Mouse (Mus musculus) liver, embryonic 14.5 days (tissue): ENCODE results near the gene Glce. TPM values are rescaled to one million over a fixed set of nuclear protein-coding genes. Genes with fewer than 3 reads are reported as not detected.

Experiments used
- ATAC-seq: fragments of 200-750 bp; cut with Nextera tagmentation; 2 replicates; pipeline ENCODE4 v1.8.0; 2017; ENCODE audit warnings: moderate number of reproducible peaks, mild to moderate bottlenecking, moderate library complexity; ENCODE audit not compliant: insufficient read depth
- DNase-seq, 3 experiments: peaks; one replicate each; pipeline ENCODE4 v3.0.0-alpha.2; 2012 to 2013; ENCODE audit warnings: low read depth in 3 of 3, low spot score in 3 of 3
- H3K27ac ChIP-seq: fragments of 300-500 bp; sonication (generic); 2 replicates; pipeline ENCODE4 v1.5.1; 2014; ENCODE audit warnings: moderate library complexity, mild to moderate bottlenecking, control low read depth, inconsistent platforms
- H3K27me3 ChIP-seq: fragments of 300-500 bp; sonication (generic); 2 replicates; pipeline ENCODE4 v1.6.1; 2014; ENCODE audit warnings: mild to moderate bottlenecking, low read length, moderate library complexity; ENCODE audit not compliant: control insufficient read depth, insufficient read depth
- H3K36me3 ChIP-seq: fragments of 300-500 bp; sonication (generic); replicated peaks from 2 replicates; pipeline ENCODE4 v1.6.1; 2014; ENCODE audit warnings: low read depth; ENCODE audit not compliant: control insufficient read depth, insufficient read depth
- H3K4me1 ChIP-seq, 2 experiments: fragments of 200-500 bp in 1 of 2; fragments of 300-500 bp in 1 of 2; sonication (generic) in 1 of 2; replicated peaks; 2 replicates each; pipeline ENCODE4 v1.6.1; 2012 to 2014; ENCODE audit warnings: antibody characterized with exemption in 1 of 2, inconsistent platforms in 1 of 2, low read length in 1 of 2; ENCODE audit not compliant: control insufficient read depth in 2 of 2, insufficient read depth in 2 of 2
- H3K4me2 ChIP-seq: fragments of 300-500 bp; sonication (generic); 2 replicates; pipeline ENCODE4 v1.6.1; 2014; ENCODE audit warnings: low read depth, mild to moderate bottlenecking, control low read depth, moderate library complexity
- H3K4me3 ChIP-seq, 2 experiments: fragments of 200-500 bp in 1 of 2; fragments of 300-500 bp in 1 of 2; sonication (generic) in 1 of 2; 2 replicates each; pipeline ENCODE4 v1.5.1; 2012 to 2014; ENCODE audit warnings: low read depth in 2 of 2, low read length in 2 of 2, mild to moderate bottlenecking in 2 of 2, control low read depth in 1 of 2, inconsistent platforms in 1 of 2, moderate library complexity in 1 of 2; ENCODE audit not compliant: insufficient read depth in 1 of 2
- H3K9ac ChIP-seq: fragments of 300-500 bp; sonication (generic); replicated peaks from 2 replicates; pipeline ENCODE4 v1.6.1; 2014; ENCODE audit warnings: mild to moderate bottlenecking, control low read depth, moderate library complexity
- H3K9me3 ChIP-seq: fragments of 300-500 bp; sonication (generic); 2 replicates; pipeline ENCODE4 v1.6.1; 2016; ENCODE audit warnings: low read length, mixed read lengths; ENCODE audit not compliant: control insufficient read depth
- CTCF ChIP-seq: IDR thresholded peaks from 2 replicates; pipeline ENCODE4 v1.5.1; 2016; ENCODE audit warnings: antibody characterized with exemption, low read depth, control low read depth
- EP300 ChIP-seq: IDR thresholded peaks from 2 replicates; pipeline ENCODE4 v1.6.1; 2016; ENCODE audit warnings: antibody characterized with exemption, low read depth
- WGBS: fragments of 180-500 bp; shearing (Covaris S2); extraction: QIAGEN DNeasy Blood & Tissue Kit; methylation state at CpG from one replicate; pipeline ENCODE4 v1.1.7; 2014; ENCODE audit not compliant: insufficient replicate concordance; 5-methylcytosine and 5-hydroxymethylcytosine counted together
- microRNA-seq: library from miRNA; unstranded; fragments of <30 nt; microRNA quantifications from one replicate; pipeline ENCODE4, GENCODE M21; 2016
- polyA plus RNA-seq, 2 experiments: library from polyadenylated mRNA; depleted of rRNA in 1 of 2; stranded (reverse) in 1 of 2; unstranded in 1 of 2; fragments of >200 nt; fragmentation: Nextera tagmentation in 1 of 2; extraction: Ambion mirVana in 1 of 2; gene quantifications; 2 replicates each; pipeline versions ENCODE4 v1.2.1 to v1.2.3; 2012 to 2014

The Glce gene
- polyA plus RNA-seq, 2 experiments, result 2.7 to 5.6 TPM

DNA sequence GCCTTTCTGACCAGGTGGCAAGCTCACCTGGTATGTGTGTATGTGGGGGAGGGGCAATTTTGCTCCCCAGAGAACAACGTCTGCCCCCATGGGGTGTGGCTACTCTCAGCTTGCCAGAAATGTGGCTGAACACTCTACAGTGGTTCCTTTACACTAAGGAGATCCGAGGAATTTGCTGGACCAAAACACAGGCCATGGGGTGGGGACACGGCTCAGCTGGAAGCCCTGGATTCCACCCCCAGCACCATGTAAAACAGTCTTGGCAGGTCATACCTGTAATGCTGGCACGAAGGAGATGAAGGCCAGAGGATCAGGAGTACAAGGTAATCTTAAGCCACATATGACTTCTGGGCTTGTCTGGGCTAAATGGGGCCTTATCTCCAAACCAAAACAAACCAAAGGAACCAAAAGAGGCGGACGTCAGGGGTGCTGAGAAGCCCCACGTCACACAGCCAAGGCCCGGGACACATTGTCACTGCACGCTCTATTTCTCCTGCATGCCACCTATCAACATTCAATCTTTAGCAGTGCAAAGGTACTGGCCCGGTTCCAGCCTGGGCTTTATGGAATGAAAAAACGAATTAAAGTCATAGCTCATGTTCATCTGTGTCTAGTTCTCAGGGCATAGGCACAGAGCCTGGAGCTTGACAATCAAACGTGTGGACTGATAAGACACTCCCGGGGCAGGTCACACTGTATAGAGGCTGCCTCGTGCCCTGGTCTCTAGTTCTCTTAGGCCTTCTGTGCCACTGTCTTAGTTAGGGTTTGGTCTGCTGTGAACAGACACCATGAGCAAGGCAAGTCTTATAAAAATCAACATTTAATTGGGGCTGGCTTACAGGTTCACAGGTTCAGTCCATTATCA, 104.0 kb downstream of the Glce start:
- Histone ChIP-seq H3K4me1 (peaks cover 0 to 2% of the 10 kb centered on the region in 2 experiments; a peak in 1 of 4 replicates), H3K27me3 (no peaks in the 10 kb centered on the region), H3K36me3 (no peaks in the 10 kb centered on the region), H3K27ac (no peak overlapping the region), H3K9me3 (no peaks in the 10 kb centered on the region), H3K4me3 (no peak overlapping the region), H3K9ac (no peak overlapping the region), H3K4me2 (no peak overlapping the region)
- 42% methylated on average over 14 of the region's 14 CpGs for WGBS
- ATAC-seq (no peak), DNase-seq (no peak)
- TF ChIP-seq EP300, result no peak
- TF ChIP-seq CTCF, result no peak

DNA sequence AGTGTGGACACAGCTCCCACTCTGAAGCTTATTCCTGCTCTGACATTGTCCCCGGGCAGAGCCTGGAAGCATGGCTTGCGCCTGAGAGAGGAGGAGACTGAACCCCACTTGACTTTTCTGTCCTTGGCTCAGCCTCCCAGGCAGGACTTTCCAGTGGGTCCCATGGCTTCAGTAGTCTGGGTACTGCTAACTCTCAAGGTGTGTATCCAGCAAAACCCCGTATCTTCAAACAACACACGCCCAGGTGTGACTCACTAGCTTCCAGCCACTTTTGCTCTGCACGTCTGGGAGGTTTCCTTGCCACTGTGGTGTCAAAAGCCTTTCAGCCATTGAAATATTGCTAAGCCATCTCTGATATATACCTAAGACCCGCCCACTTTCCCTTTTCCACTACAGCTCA, 105.1 kb downstream of the Glce start:
- 49% methylated on average over 6 of the region's 6 CpGs for WGBS

DNA sequence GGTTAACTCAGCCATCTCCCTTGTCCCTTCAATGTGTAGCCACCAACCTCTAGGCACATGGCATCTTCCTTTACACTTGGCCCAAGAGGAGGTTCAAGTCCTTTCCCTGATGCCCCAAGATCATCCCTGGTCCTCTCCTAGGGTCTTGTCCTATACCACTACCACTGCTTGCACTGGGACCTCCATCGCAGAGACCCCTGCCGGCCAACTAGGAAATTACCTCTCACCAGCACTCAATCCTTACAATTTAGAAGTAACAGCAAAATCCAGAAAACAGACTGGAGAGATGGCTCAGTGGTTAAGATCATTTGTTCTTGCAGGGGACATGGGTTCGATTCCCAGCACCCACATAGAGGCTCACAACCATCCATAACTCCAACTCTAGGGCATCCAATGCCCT, 107.0 kb downstream of the Glce start:
- Histone ChIP-seq H3K27ac (no peak overlapping the region), H3K4me1 (0 out of 4 replicates have a peak, but pooled peaks cover 0 to under 1% of the 10 kb centered on the region in 2 experiments), H3K36me3 (no peaks in the 10 kb centered on the region), H3K9ac (no peak overlapping the region), H3K4me2 (no peak overlapping the region), H3K27me3 (no peaks in the 10 kb centered on the region), H3K9me3 (no peaks in the 10 kb centered on the region), H3K4me3 (no peak overlapping the region)
- DNase-seq (no peak), ATAC-seq (no peak)
- TF ChIP-seq CTCF (peak; percentile 53), EP300 (no peak)
- WGBS, result 41% methylated on average over 3 of the region's 3 CpGs

More for the DNA sequence above, 105.1 kb downstream of the Glce start:
- no peaks in the 10 kb centered on the region for H3K27me3 ChIP-seq
- no peak overlapping the region for H3K9ac ChIP-seq
- no peak overlapping the region for H3K4me2 ChIP-seq
- DNase-seq (no peak), ATAC-seq (no peak)
- H3K4me3 ChIP-seq, result no peak overlapping the region
- no peaks in the 10 kb centered on the region for H3K9me3 ChIP-seq
- no peak overlapping the region for H3K27ac ChIP-seq
- peaks cover 0 to 2% of the 10 kb centered on the region in 2 experiments; a peak in 1 of 4 replicates for H3K4me1 ChIP-seq
- H3K36me3 ChIP-seq, result no peaks in the 10 kb centered on the region
- no peak for TF ChIP-seq EP300

DNA sequence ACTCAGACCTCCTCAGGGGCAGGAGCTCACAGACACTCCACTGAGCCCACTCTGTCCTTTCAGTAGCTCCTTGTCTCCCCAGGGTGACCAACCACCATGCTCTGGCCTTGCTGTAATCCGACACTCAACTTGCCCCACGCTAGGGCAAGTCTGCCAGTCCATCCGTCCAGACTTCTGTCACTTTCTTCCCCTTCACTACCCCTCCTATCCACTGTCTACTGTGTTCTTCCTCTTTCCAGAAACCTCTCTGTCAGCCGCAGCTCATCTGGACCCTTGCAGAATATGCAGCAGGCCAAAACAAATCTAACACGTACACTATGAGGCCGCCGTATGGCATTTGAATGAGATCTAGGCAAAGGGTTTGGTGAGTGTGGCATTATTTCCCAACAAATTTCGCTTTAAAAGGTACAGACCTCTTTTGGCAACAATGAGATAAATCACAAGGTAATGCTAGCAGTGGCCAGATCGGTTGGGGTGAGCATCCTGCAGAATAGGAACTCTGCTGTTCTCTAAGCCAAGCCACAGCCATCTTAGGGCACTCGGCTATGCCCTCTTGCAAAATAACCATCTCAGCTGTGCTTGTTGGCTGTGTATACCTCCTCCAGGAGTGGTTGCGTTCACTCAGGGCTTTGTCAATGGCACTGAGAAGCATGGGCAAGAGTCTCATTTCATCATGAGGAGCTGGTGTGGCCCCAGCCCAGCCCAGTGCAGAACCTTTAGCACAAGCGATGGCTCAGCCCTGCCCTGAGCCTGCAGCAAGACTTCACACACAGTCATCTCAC, 108.9 kb downstream of the Glce start:
- no peak for DNase-seq
- 43% methylated on average over 12 of the region's 12 CpGs for WGBS
- no peak for ATAC-seq
- H3K27me3 ChIP-seq, result no peaks in the 10 kb centered on the region
- no peaks in the 10 kb centered on the region for H3K36me3 ChIP-seq
- TF ChIP-seq EP300 (no peak), CTCF (no peak)
- H3K9me3 ChIP-seq, result no peaks in the 10 kb centered on the region
- H3K4me1 ChIP-seq, result no peaks in the 10 kb centered on the region
- no peak overlapping the region for H3K4me2 ChIP-seq
- no peak overlapping the region for H3K4me3 ChIP-seq
- H3K27ac ChIP-seq, result no peak overlapping the region
- H3K9ac ChIP-seq, result no peak overlapping the region

DNA sequence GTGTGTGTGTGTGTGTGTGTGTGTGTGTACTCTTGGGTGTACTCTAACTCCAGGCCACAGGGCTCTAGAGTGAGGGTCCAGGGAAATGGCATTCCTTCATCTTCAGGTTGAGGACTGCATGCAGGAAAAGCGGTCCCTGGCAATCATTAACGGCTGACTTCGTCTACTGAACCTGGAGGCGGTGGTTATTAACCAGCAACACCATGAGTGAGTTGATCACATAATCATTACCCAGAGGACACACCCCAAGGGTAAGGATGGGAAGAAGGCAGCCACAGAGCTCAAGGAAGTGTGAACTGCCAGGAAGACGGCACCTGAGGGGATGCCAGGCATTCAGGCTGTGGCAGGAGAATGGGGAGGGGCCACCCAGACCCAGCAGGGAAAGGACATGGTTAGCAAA, 114.1 kb downstream of the Glce start:
- Histone ChIP-seq H3K27me3 (no peaks in the 10 kb centered on the region), H3K9ac (no peak overlapping the region), H3K9me3 (no peaks in the 10 kb centered on the region), H3K4me1 (peaks cover 0 to 2% of the 10 kb centered on the region in 2 experiments; a peak in 1 of 4 replicates), H3K4me3 (no peak overlapping the region), H3K4me2 (no peak overlapping the region), H3K27ac (no peak overlapping the region), H3K36me3 (no peaks in the 10 kb centered on the region)
- DNase-seq (no peak), ATAC-seq (no peak)
- TF ChIP-seq EP300 (no peak), CTCF (no peak)
- WGBS, result 60% methylated on average over 5 of the region's 5 CpGs

Small RNA genes lying within 50 kb of the gene (microRNA-seq; reads per million reads assigned to microRNA genes)
- 5.1 reads per million, percentile 7 among the genes with 10 or more reads in this experiment for gene Mir5133

Other genes with a start within 250 kb of the Glce start
- 6,111 and 7,314 TPM in 2 replicates for gene Rplp1, start 208.1 kb downstream of the Glce start, polyA plus RNA-seq (2012; rRNA removed)
- gene Rplp1, start 208.1 kb downstream of the Glce start, polyA plus RNA-seq (2014; fragmentation: Nextera tagmentation; extraction: Ambion mirVana), result 1,539 and 1,562 TPM in 2 replicates
- gene Kif23, start 175.9 kb downstream of the Glce start, polyA plus RNA-seq (2012; rRNA removed), result 27.9 and 44.3 TPM in 2 replicates
- gene Kif23, start 175.9 kb downstream of the Glce start, polyA plus RNA-seq (2014; fragmentation: Nextera tagmentation; extraction: Ambion mirVana), result 61.9 and 68.8 TPM in 2 replicates
- 0.11 and 0.26 TPM in 2 replicates for gene Paqr5, start 95.8 kb downstream of the Glce start, polyA plus RNA-seq (2012; rRNA removed)
- gene Paqr5, start 95.8 kb downstream of the Glce start, polyA plus RNA-seq (2014; fragmentation: Nextera tagmentation; extraction: Ambion mirVana), result 0.08 and 0.13 TPM in 2 replicates
- gene Spesp1, start 159.6 kb upstream of the Glce start, polyA plus RNA-seq (2012; rRNA removed), result not detected in 2 replicates
- not detected in 2 replicates for gene Spesp1, start 159.6 kb upstream of the Glce start, polyA plus RNA-seq (2014; fragmentation: Nextera tagmentation; extraction: Ambion mirVana)
- 56.1 and 240 TPM in 2 replicates for gene Anp32a, start 218.6 kb upstream of the Glce start, polyA plus RNA-seq (2012; rRNA removed)
- 54.3 and 54.7 TPM in 2 replicates for gene Anp32a, start 218.6 kb upstream of the Glce start, polyA plus RNA-seq (2014; fragmentation: Nextera tagmentation; extraction: Ambion mirVana)